Mouse (Mus musculus) gastrocnemius, adult 18-20 months (tissue): ENCODE measurements at regions not wholly inside any gene's neighbourhood (a gene's known extent, or its start where the extent isn't known, plus 50 kb on each side); places are given as distances from the start of the nearest gene placed in this dataset.

ENCODE experiments used
- DNase-seq: peaks from one replicate; pipeline ENCODE4 v3.0.0; 2021; ENCODE audit warnings: low spot score

- no peak for DNase-seq
Measured at GRCm38 (mm10) chr16:92935848-92936535, 110.0 kb upstream of the Runx1 start.

- DNase-seq: no peak
Measured at GRCm38 (mm10) chr16:92930103-92930502, 104.2 kb upstream of the Runx1 start.

- DNase-seq: no peak
Measured at GRCm38 (mm10) chr16:92928201-92928600, 102.3 kb upstream of the Runx1 start.

GRCm38 (mm10) chr16:92927662-92928061, 101.7 kb upstream of the Runx1 start:
- DNase-seq: no peak

GRCm38 (mm10) chr16:92926853-92927252, 100.9 kb upstream of the Runx1 start:
- no peak for DNase-seq

GRCm38 (mm10) chr16:92920947-92921346, 95.0 kb upstream of the Runx1 start:
- no peak for DNase-seq

GRCm38 (mm10) chr16:92917356-92917755, 91.4 kb upstream of the Runx1 start:
- no peak for DNase-seq

- no peak for DNase-seq
Measured at GRCm38 (mm10) chr16:92915651-92916050, 89.7 kb upstream of the Runx1 start.

GRCm38 (mm10) chr16:92906873-92907272, 80.9 kb upstream of the Runx1 start:
- no peak for DNase-seq

- DNase-seq: no peak
Measured at GRCm38 (mm10) chr16:92905626-92906025, 79.7 kb upstream of the Runx1 start.

- no peak for DNase-seq
Measured at GRCm38 (mm10) chr16:92903892-92904473, 78.0 kb upstream of the Runx1 start.

- DNase-seq: no peak
Measured at GRCm38 (mm10) chr16:92903486-92903885, 77.5 kb upstream of the Runx1 start.

- no peak for DNase-seq
Measured at GRCm38 (mm10) chr16:92899704-92900103, 73.8 kb upstream of the Runx1 start.

GRCm38 (mm10) chr16:92891741-92892140, 65.8 kb upstream of the Runx1 start:
- no peak for DNase-seq

- DNase-seq: no peak
Measured at GRCm38 (mm10) chr16:92890713-92891112, 64.8 kb upstream of the Runx1 start.

- no peak for DNase-seq
Measured at GRCm38 (mm10) chr16:92889537-92889936, 63.6 kb upstream of the Runx1 start.

GRCm38 (mm10) chr16:92886226-92886625, 60.3 kb upstream of the Runx1 start:
- DNase-seq: no peak

- DNase-seq: no peak
Measured at GRCm38 (mm10) chr16:92883821-92884272, 57.9 kb upstream of the Runx1 start.

- no peak for DNase-seq
Measured at GRCm38 (mm10) chr16:92880356-92881043, 54.6 kb upstream of the Runx1 start.

- DNase-seq: no peak
Measured at GRCm38 (mm10) chr16:92878081-92878480, 52.1 kb upstream of the Runx1 start.
